Mouse (Mus musculus) lung, postnatal 0 days (tissue): ENCODE results near the gene Cyp1a1.

ENCODE experiments used
- CTCF ChIP-seq: IDR thresholded peaks from 2 replicates; pipeline ENCODE4 v1.5.1; 2016; ENCODE audit warnings: antibody characterized with exemption, mild to moderate bottlenecking
- EP300 ChIP-seq: IDR thresholded peaks from 2 replicates; pipeline ENCODE4 v1.6.1; 2016; ENCODE audit warnings: antibody characterized with exemption, mild to moderate bottlenecking, control low read depth

DNA sequence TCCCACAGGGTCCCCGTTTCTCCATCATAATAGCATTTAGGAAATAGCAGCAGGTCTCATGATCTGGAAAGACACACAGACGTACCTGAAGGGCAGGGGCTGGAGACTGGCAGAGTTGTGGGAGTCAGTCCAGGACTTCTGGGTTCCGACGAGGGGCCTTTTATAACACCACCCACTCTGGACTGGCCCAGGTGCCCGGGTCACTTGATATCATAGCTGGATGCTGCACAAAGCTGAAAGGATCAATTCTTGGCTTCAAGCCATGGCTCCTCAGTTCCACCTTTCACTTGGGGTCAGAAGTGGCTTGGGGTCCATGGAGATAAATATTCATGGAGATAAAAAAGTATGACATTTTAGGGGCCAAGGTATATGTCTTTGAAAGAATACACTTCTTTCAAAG is 4.2 kb upstream of the Cyp1a1 start, which contains the start of gene Cyp1a2:
- TF ChIP-seq CTCF (no peak), EP300 (no peak)
